Mouse (Mus musculus) lung, adult 2 months (tissue): ENCODE measurements around the gene Arid5b. TPM values are rescaled to one million over a fixed set of nuclear protein-coding genes. Genes with fewer than 3 reads are reported as not detected.

Experiments
- DNase-seq: peaks from one replicate; pipeline ENCODE4 v3.0.0; 2022
- H3K4me1 ChIP-seq: fragments of 200-500 bp; 2 replicates; pipeline ENCODE4 v1.6.1; 2011; ENCODE audit warnings: low read length; ENCODE audit not compliant: control insufficient read depth, insufficient read depth
- H3K4me3 ChIP-seq: fragments of 200-500 bp; replicated peaks from 2 replicates; pipeline ENCODE3; 2011; ENCODE audit warnings: low read depth, mild to moderate bottlenecking, control low read depth, low read length; ENCODE audit errors: extremely low read depth
- CTCF ChIP-seq: fragments of 200-500 bp; IDR thresholded peaks from 2 replicates; pipeline ENCODE4 v1.5.1; 2011; ENCODE audit warnings: mild to moderate bottlenecking, low read length, control low read depth; ENCODE audit not compliant: insufficient read depth
- POLR2A ChIP-seq: fragments of 200-500 bp; IDR thresholded peaks from 2 replicates; pipeline ENCODE4 v1.6.1; 2011; ENCODE audit warnings: low read depth, mild to moderate bottlenecking, control low read depth, low read length, borderline replicate concordance; ENCODE audit errors: extremely low read depth
- WGBS: fragments of 180-500 bp; shearing (Covaris S2); methylation state at CpG from one replicate; pipeline ENCODE4 v1.1.7; 2018; 5-methylcytosine and 5-hydroxymethylcytosine counted together
- polyA plus RNA-seq: library from polyadenylated mRNA; depleted of rRNA; stranded (reverse); fragments of >200 nt; gene quantifications from 2 replicates; pipeline ENCODE4 v1.2.3, GENCODE M21; 2012

The Arid5b gene
- polyA plus RNA-seq, 1 experiment, result 20.1 TPM

- no peak for DNase-seq
Measured at GRCm38 (mm10) chr10:68180721-68181120, 97.8 kb downstream of the Arid5b start.

GRCm38 (mm10) chr10:68180151-68180550 is 98.4 kb downstream of the Arid5b start:
- Histone ChIP-seq H3K4me1 (no peaks in the 10 kb centered on the region), H3K4me3 (no peak overlapping the region)
- no peak for DNase-seq
- TF ChIP-seq POLR2A (no peak), CTCF (no peak)
- WGBS, result 81% methylated on average over 4 of the region's 4 CpGs

More at GRCm38 (mm10) chr10:68180721-68181120, 97.8 kb downstream of the Arid5b start:
- Histone ChIP-seq H3K4me1 (no peaks in the 10 kb centered on the region), H3K4me3 (no peak overlapping the region)
- TF ChIP-seq CTCF, result no peak
- 94% methylated on average over 7 of the region's 7 CpGs for WGBS

GRCm38 (mm10) chr10:68179741-68180140 is 98.8 kb downstream of the Arid5b start:
- WGBS, result 59% methylated on average over 5 of the region's 5 CpGs
- TF ChIP-seq POLR2A (no peak), CTCF (no peak)
- no peak for DNase-seq
- H3K4me3 ChIP-seq, result no peak overlapping the region
- H3K4me1 ChIP-seq, result no peaks in the 10 kb centered on the region

- DNase-seq, result no peak
- Histone ChIP-seq H3K4me3 (no peak overlapping the region), H3K4me1 (no peaks in the 10 kb centered on the region)
- WGBS, result 66% methylated on average over 4 of the region's 4 CpGs
- TF ChIP-seq CTCF, result no peak
- no peak for TF ChIP-seq POLR2A
Measured at GRCm38 (mm10) chr10:68179339-68179738, 99.2 kb downstream of the Arid5b start.

- no peak for DNase-seq
- 81% methylated on average over 10 of the region's 10 CpGs for WGBS
- H3K4me3 ChIP-seq, result no peak overlapping the region
- TF ChIP-seq CTCF (no peak), POLR2A (no peak)
- 0 out of 2 replicates have a peak, but pooled peaks cover 2% of the 10 kb centered on the region for H3K4me1 ChIP-seq
Measured at GRCm38 (mm10) chr10:68177697-68178485, 100.6 kb downstream of the Arid5b start.

- WGBS, result 94% methylated on average over 5 of the region's 5 CpGs
- no peak for DNase-seq
- TF ChIP-seq POLR2A (no peak), CTCF (no peak)
- Histone ChIP-seq H3K4me3 (no peak overlapping the region), H3K4me1 (0 out of 2 replicates have a peak, but pooled peaks cover 2% of the 10 kb centered on the region)
Measured at GRCm38 (mm10) chr10:68175811-68176210, 102.7 kb downstream of the Arid5b start.

GRCm38 (mm10) chr10:68173634-68174033 is 104.9 kb downstream of the Arid5b start:
- 73% methylated on average over 9 of the region's 9 CpGs for WGBS
- no peak overlapping the region for H3K4me3 ChIP-seq
- TF ChIP-seq CTCF, result no peak
- TF ChIP-seq POLR2A, result no peak
- DNase-seq, result no peak
- peaks cover 2% of the 10 kb centered on the region; the same call in 1 of the 2 replicates for H3K4me1 ChIP-seq

GRCm38 (mm10) chr10:68172906-68173305 is 105.6 kb downstream of the Arid5b start:
- Histone ChIP-seq H3K4me3 (no peak overlapping the region), H3K4me1 (peaks cover 2% of the 10 kb centered on the region; the same call in 1 of the 2 replicates)
- TF ChIP-seq CTCF, result no peak
- no peak for DNase-seq
- WGBS, result 96% methylated on average over 4 of the region's 4 CpGs

GRCm38 (mm10) chr10:68171974-68172373 is 106.6 kb downstream of the Arid5b start:
- 73% methylated on average over 9 of the region's 9 CpGs for WGBS
- H3K4me3 ChIP-seq, result no peak overlapping the region
- DNase-seq, result no peak
- peaks cover 2% of the 10 kb centered on the region for H3K4me1 ChIP-seq
- TF ChIP-seq CTCF, result no peak

- 37% methylated on average over 6 of the region's 6 CpGs for WGBS
- no peak overlapping the region for H3K4me3 ChIP-seq
- TF ChIP-seq POLR2A (no peak), CTCF (no peak)
Measured at GRCm38 (mm10) chr10:68168613-68169012, 109.9 kb downstream of the Arid5b start.

GRCm38 (mm10) chr10:68168141-68168540 is 110.4 kb downstream of the Arid5b start:
- H3K4me1 ChIP-seq, result peaks cover 5% of the 10 kb centered on the region
- DNase-seq, result no peak
- no peak for TF ChIP-seq CTCF
- 79% methylated on average over 8 of the region's 8 CpGs for WGBS
- no peak overlapping the region for H3K4me3 ChIP-seq

More at GRCm38 (mm10) chr10:68168613-68169012, 109.9 kb downstream of the Arid5b start:
- no peak for DNase-seq
- peaks cover 5% of the 10 kb centered on the region for H3K4me1 ChIP-seq
